Mouse (Mus musculus) cerebellum, adult 2 months (tissue): ENCODE data around the gene Pcgf2.

Source experiments
- CTCF ChIP-seq: fragments of 200-500 bp; IDR thresholded peaks from 2 replicates; pipeline ENCODE4 v1.5.1; 2011; ENCODE audit warnings: low read depth, mild to moderate bottlenecking, control low read depth, low read length, moderate library complexity, borderline replicate concordance; ENCODE audit not compliant: insufficient read depth
- POLR2A ChIP-seq: fragments of 200-500 bp; IDR thresholded peaks from 2 replicates; pipeline ENCODE4 v1.6.1; 2011; ENCODE audit warnings: low read length, control low read depth, borderline replicate concordance; ENCODE audit not compliant: insufficient read depth

DNA sequence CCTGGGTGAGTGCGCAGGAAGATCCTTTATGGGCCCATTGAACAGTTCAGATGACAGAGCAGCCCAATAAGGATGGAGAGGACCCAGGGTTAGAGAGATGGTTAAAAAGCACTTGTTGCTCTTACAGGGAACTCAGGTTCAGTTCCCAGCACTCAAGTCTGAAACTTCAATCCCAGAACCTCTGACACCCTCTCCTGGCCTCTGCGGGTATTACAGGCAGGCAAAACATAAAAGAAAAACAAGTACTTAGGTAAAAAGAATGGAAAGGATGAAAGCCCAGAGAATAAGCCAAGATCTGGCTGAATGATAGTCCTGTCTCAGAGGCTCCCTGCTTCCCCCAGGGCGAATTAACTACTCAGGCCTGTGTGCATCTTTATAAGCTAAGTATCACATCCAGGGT is 38.9 kb upstream of the Pcgf2 start:
- no peak; the same call in 1 of the 2 replicates for TF ChIP-seq CTCF
- TF ChIP-seq POLR2A, result no peak
